9 mouse cellular contexts compared by ENCODE assay signal in the genomic region with DNA sequence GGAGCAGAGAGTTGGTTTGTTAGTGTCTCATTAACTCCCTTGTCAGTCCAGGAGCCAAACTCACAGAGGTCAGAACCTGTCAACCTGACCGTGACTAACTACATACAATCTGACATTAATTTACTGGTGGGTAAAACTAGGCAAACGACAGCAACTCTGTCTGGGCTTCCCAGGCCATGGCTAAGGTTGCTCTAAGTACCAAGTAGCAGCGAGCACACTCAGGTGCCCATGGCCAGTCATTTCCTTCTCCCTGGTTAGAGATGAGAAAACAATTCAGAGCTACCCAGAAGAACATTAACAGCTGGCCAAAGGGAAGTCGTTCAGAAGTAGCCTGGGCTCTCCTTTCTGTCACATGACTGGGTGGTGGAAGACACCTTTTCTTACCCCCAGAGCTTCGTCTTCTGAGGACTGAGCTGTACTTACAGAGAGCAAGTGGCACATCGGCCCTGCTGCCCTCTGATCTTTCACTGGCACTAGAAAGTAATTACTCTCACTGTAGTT. TPM values are rescaled to one million over a fixed set of nuclear protein-coding genes. Genes with fewer than 3 reads are reported as not detected.
A peak's percentile ranks its signal among the peaks of the same experiment; 100 is the strongest.
DNase-seq lines count a peak whose midpoint lies in the region; ATAC-seq and TF ChIP-seq lines count a peak whose summit lies in the region.
"Had no signal": no experiment of that assay in that cellular context is flagged by ENCODE, and none has a peak within 500 bp of the region (broad histone marks: within the 10 kb centered on the region; RNA-seq: fewer than 3 reads in every experiment).

No protein-coding gene starts in this region.

- WGBS in heart, embryonic 14.5 days: 25% methylated on average over 6 of the region's 6 CpGs
- 26% methylated on average over 6 of the region's 6 CpGs for WGBS in embryonic facial prominence, embryonic 15.5 days
- 7% methylated on average over 6 of the region's 6 CpGs for WGBS in kidney, embryonic 14.5 days
- 52% methylated on average over 6 of the region's 6 CpGs for WGBS in midbrain, postnatal 0 days

- peak overlapping the region; percentile 97 for H3K4me2 ChIP-seq in heart, embryonic 14.5 days (ENCODE audit: low read length)
- H3K4me2 ChIP-seq in embryonic facial prominence, embryonic 15.5 days (replicated peaks): peak overlapping the region; percentile 73
- peak overlapping the region; percentile 73 for H3K4me2 ChIP-seq in kidney, embryonic 14.5 days (replicated peaks; ENCODE audit: low read depth, low read length)
- peak overlapping the region; percentile 74 for H3K4me2 ChIP-seq in midbrain, postnatal 0 days (ENCODE audit: low read depth, low read length, poor library complexity, severe bottlenecking)

- no peaks in the 10 kb centered on the region for H3K9me3 ChIP-seq in heart, embryonic 14.5 days (ENCODE audit: control insufficient read depth, low read length)
- no peaks in the 10 kb centered on the region for H3K9me3 ChIP-seq in embryonic facial prominence, embryonic 15.5 days (replicated peaks)
- no peaks in the 10 kb centered on the region for H3K9me3 ChIP-seq in kidney, embryonic 14.5 days (ENCODE audit: control insufficient read depth, low read length)
- no peaks in the 10 kb centered on the region for H3K9me3 ChIP-seq in midbrain, postnatal 0 days (ENCODE audit: low read length)

- H3K27ac ChIP-seq in heart, embryonic 14.5 days (replicated peaks in 1 of 2; ENCODE audit: control insufficient read depth in 1 of 2, insufficient read depth in 1 of 2, low read depth in 2 of 2, low read length in 2 of 2): peak overlapping the region; percentile 12 to 99; a peak in 1 of 4 replicates
- H3K27ac ChIP-seq in embryonic facial prominence, embryonic 15.5 days (replicated peaks): no peak overlapping the region
- no peak overlapping the region for H3K27ac ChIP-seq in kidney, embryonic 14.5 days (ENCODE audit: low read depth, low read length)
- H3K27ac ChIP-seq in midbrain, postnatal 0 days (ENCODE audit: low read depth, low read length): no peak overlapping the region

- ATAC-seq in heart, embryonic 14.5 days (ENCODE audit: insufficient number of reproducible peaks, insufficient read depth, low FRiP score, low read depth): no peak
- no peak for ATAC-seq in embryonic facial prominence, embryonic 15.5 days (ENCODE audit: insufficient number of reproducible peaks, low FRiP score, low TSS enrichment, low read depth)
- no peak for ATAC-seq in kidney, embryonic 14.5 days (ENCODE audit: low FRiP score, low TSS enrichment)
- ATAC-seq in midbrain, postnatal 0 days (ENCODE audit: low FRiP score): no peak
- ATAC-seq: inflammation-experienced regulatory T-cells, adult 6 months had no signal

- no peaks in the 10 kb centered on the region for H3K27me3 ChIP-seq in heart, embryonic 14.5 days (ENCODE audit: control insufficient read depth, insufficient read depth, low read length)
- no peaks in the 10 kb centered on the region for H3K27me3 ChIP-seq in embryonic facial prominence, embryonic 15.5 days
- H3K27me3 ChIP-seq in kidney, embryonic 14.5 days (ENCODE audit: control insufficient read depth, insufficient read depth, low read length): no peaks in the 10 kb centered on the region
- H3K27me3 ChIP-seq in midbrain, postnatal 0 days (ENCODE audit: insufficient read depth, low read length): no peaks in the 10 kb centered on the region

- peak overlapping the region; percentile 99 for H3K9ac ChIP-seq in heart, embryonic 14.5 days (ENCODE audit: low read length)
- H3K9ac ChIP-seq in embryonic facial prominence, embryonic 15.5 days: 0 out of 2 replicates have a peak overlapping the region, but pooled peaks have one; percentile 47
- H3K9ac ChIP-seq in kidney, embryonic 14.5 days (ENCODE audit: low read depth, low read length): peak overlapping the region; percentile 90
- H3K9ac ChIP-seq in midbrain, postnatal 0 days (replicated peaks; ENCODE audit: low read length, poor library complexity, severe bottlenecking): peak overlapping the region; percentile 48; the same call in 1 of the 2 replicates

- no peak for DNase-seq in heart, postnatal 25 days (ENCODE audit: low spot score)
- no peak for DNase-seq in midbrain, postnatal 0 days (ENCODE audit: low spot score)
- no peak for DNase-seq in left cerebral cortex, postnatal 4 days
- DNase-seq in cerebellum, postnatal 4 days (ENCODE audit: low spot score in 2 of 2): no peak
- DNase-seq in right cerebral cortex, postnatal 36 days (ENCODE audit: low spot score in 2 of 2): no peak

- intact Hi-C loops in heart, postnatal 25 days (cut with DNase I): no loop called here
- intact Hi-C loops in left cerebral cortex, postnatal 4 days (cut with DNase I): no loop called here

- H3K4me1 ChIP-seq in heart, embryonic 14.5 days (ENCODE audit: control insufficient read depth in 2 of 2, insufficient read depth in 2 of 2, low read length in 2 of 2): peaks cover 28 to 68% of the 10 kb centered on the region in 2 experiments
- peaks cover 59% of the 10 kb centered on the region for H3K4me1 ChIP-seq in embryonic facial prominence, embryonic 15.5 days
- H3K4me1 ChIP-seq in kidney, embryonic 14.5 days (ENCODE audit: control insufficient read depth, insufficient read depth, low read length): peaks cover 44% of the 10 kb centered on the region
- H3K4me1 ChIP-seq in midbrain, postnatal 0 days (ENCODE audit: insufficient read depth, low read length): peaks cover 29% of the 10 kb centered on the region

- H3K36me3 ChIP-seq in heart, embryonic 14.5 days (ENCODE audit: control insufficient read depth, insufficient read depth, low read length): no peaks in the 10 kb centered on the region
- H3K36me3 ChIP-seq in embryonic facial prominence, embryonic 15.5 days: 0 out of 2 replicates have a peak, but pooled peaks cover 7% of the 10 kb centered on the region
- H3K36me3 ChIP-seq in kidney, embryonic 14.5 days (ENCODE audit: control insufficient read depth, insufficient read depth, low read length): no peaks in the 10 kb centered on the region
- no peaks in the 10 kb centered on the region for H3K36me3 ChIP-seq in midbrain, postnatal 0 days (ENCODE audit: insufficient read depth, low read length)

- peak overlapping the region; percentile 80 to 96 for H3K4me3 ChIP-seq in heart, embryonic 14.5 days (ENCODE audit: control insufficient read depth in 1 of 2, insufficient read depth in 1 of 2, low read depth in 1 of 2, low read length in 2 of 2)
- H3K4me3 ChIP-seq in embryonic facial prominence, embryonic 15.5 days (replicated peaks): peak overlapping the region; percentile 94
- H3K4me3 ChIP-seq in kidney, embryonic 14.5 days (ENCODE audit: low read length): peak overlapping the region; percentile 87
- H3K4me3 ChIP-seq in midbrain, postnatal 0 days (ENCODE audit: low read depth, low read length): peak overlapping the region; percentile 91

- TF ChIP-seq CTCF in midbrain, postnatal 0 days (IDR thresholded peaks at IDR 0.05): no peak

RNA-seq across cellular contexts. Expression of a gene that starts 2.5 kb away (rescaled TPM):
- 17.5 and 18.2 TPM in 2 replicates for polyA plus RNA-seq in heart, embryonic 14.5 days (2014; fragmentation: Nextera tagmentation; extraction: Ambion mirVana)
- 10 to 100 TPM; 23.6 to 26.4 TPM for total RNA-seq in heart, postnatal 25 days (2021)
- polyA plus RNA-seq in embryonic facial prominence, embryonic 15.5 days (2015; fragmentation: Nextera tagmentation; extraction: Ambion mirVana): 27.0 and 28.0 TPM in 2 replicates
- 11.9 and 13.0 TPM in 2 replicates for polyA plus RNA-seq in kidney, embryonic 14.5 days (2014; fragmentation: Nextera tagmentation; extraction: Ambion mirVana)
- total RNA-seq in midbrain, postnatal 0 days (2014; rRNA removed): 58.7 and 59.6 TPM in 2 replicates
- 16.8 and 17.7 TPM in 2 replicates for polyA plus RNA-seq in midbrain, postnatal 0 days (2015; fragmentation: Nextera tagmentation; extraction: Ambion mirVana)
- total RNA-seq in left cerebral cortex, postnatal 4 days (2021): 10 to 100 TPM; 31.2 to 32.0 TPM

RNA-seq across cellular contexts. Expression of a gene that starts 5.5 kb away (rescaled TPM):
- polyA plus RNA-seq in heart, embryonic 14.5 days (2014; fragmentation: Nextera tagmentation; extraction: Ambion mirVana): 25.3 and 26.2 TPM in 2 replicates
- 10 to 100 TPM; 27.2 to 31.8 TPM for total RNA-seq in heart, postnatal 25 days (2021)
- 36.4 and 39.1 TPM in 2 replicates for polyA plus RNA-seq in embryonic facial prominence, embryonic 15.5 days (2015; fragmentation: Nextera tagmentation; extraction: Ambion mirVana)
- polyA plus RNA-seq in kidney, embryonic 14.5 days (2014; fragmentation: Nextera tagmentation; extraction: Ambion mirVana): 20.3 and 31.6 TPM in 2 replicates
- 76.1 and 99.3 TPM in 2 replicates for total RNA-seq in midbrain, postnatal 0 days (2014; rRNA removed)
- polyA plus RNA-seq in midbrain, postnatal 0 days (2015; fragmentation: Nextera tagmentation; extraction: Ambion mirVana): 40.0 and 41.6 TPM in 2 replicates
- total RNA-seq in left cerebral cortex, postnatal 4 days (2021): 10 to 100 TPM; 62.4 to 62.9 TPM

RNA-seq across cellular contexts. Expression of a gene that starts 14.5 kb away (rescaled TPM):
- 233 and 237 TPM in 2 replicates for polyA plus RNA-seq in heart, embryonic 14.5 days (2014; fragmentation: Nextera tagmentation; extraction: Ambion mirVana)
- 100 to 1,000 TPM; 120 to 122 TPM for total RNA-seq in heart, postnatal 25 days (2021)
- 207 and 210 TPM in 2 replicates for polyA plus RNA-seq in embryonic facial prominence, embryonic 15.5 days (2015; fragmentation: Nextera tagmentation; extraction: Ambion mirVana)
- polyA plus RNA-seq in kidney, embryonic 14.5 days (2014; fragmentation: Nextera tagmentation; extraction: Ambion mirVana): 274 and 346 TPM in 2 replicates
- total RNA-seq in midbrain, postnatal 0 days (2014; rRNA removed): 161 and 180 TPM in 2 replicates
- polyA plus RNA-seq in midbrain, postnatal 0 days (2015; fragmentation: Nextera tagmentation; extraction: Ambion mirVana): 229 and 230 TPM in 2 replicates
- 100 to 1,000 TPM; 109 to 110 TPM for total RNA-seq in left cerebral cortex, postnatal 4 days (2021)

RNA-seq across cellular contexts. Expression of a gene that starts 26.2 kb away (rescaled TPM):
- 47.6 and 48.7 TPM in 2 replicates for polyA plus RNA-seq in heart, embryonic 14.5 days (2014; fragmentation: Nextera tagmentation; extraction: Ambion mirVana)
- total RNA-seq in heart, postnatal 25 days (2021): 10 to 100 TPM; 22.9 to 25.9 TPM
- polyA plus RNA-seq in embryonic facial prominence, embryonic 15.5 days (2015; fragmentation: Nextera tagmentation; extraction: Ambion mirVana): 67.3 and 78.6 TPM in 2 replicates
- 52.4 and 56.0 TPM in 2 replicates for polyA plus RNA-seq in kidney, embryonic 14.5 days (2014; fragmentation: Nextera tagmentation; extraction: Ambion mirVana)
- total RNA-seq in midbrain, postnatal 0 days (2014; rRNA removed): 56.9 and 72.5 TPM in 2 replicates
- 99.2 and 101 TPM in 2 replicates for polyA plus RNA-seq in midbrain, postnatal 0 days (2015; fragmentation: Nextera tagmentation; extraction: Ambion mirVana)
- total RNA-seq in left cerebral cortex, postnatal 4 days (2021): 10 to 100 TPM; 55.6 to 60.1 TPM

RNA-seq across cellular contexts. Expression of a gene that starts 26.4 kb away (rescaled TPM):
- 0.66 and 2.0 TPM in 2 replicates for polyA plus RNA-seq in heart, embryonic 14.5 days (2014; fragmentation: Nextera tagmentation; extraction: Ambion mirVana)
- total RNA-seq in heart, postnatal 25 days (2021): 1 to 10 TPM in 1 of 2 experiments, under 1 TPM in 1; 0.84 to 1.3 TPM
- 1.8 and 1.9 TPM in 2 replicates for polyA plus RNA-seq in embryonic facial prominence, embryonic 15.5 days (2015; fragmentation: Nextera tagmentation; extraction: Ambion mirVana)
- 1.6 and 2.7 TPM in 2 replicates for polyA plus RNA-seq in kidney, embryonic 14.5 days (2014; fragmentation: Nextera tagmentation; extraction: Ambion mirVana)
- total RNA-seq in midbrain, postnatal 0 days (2014; rRNA removed): 12.1 and 18.1 TPM in 2 replicates
- polyA plus RNA-seq in midbrain, postnatal 0 days (2015; fragmentation: Nextera tagmentation; extraction: Ambion mirVana): 2.2 and 2.8 TPM in 2 replicates
- 10 to 100 TPM; 13.5 to 17.2 TPM for total RNA-seq in left cerebral cortex, postnatal 4 days (2021)

Comparison
In these comparisons a context has a peak if more than half of its experiments do, and no peak if none do; other contexts are left out.
1. H3K27ac ChIP-seq: peak in heart, embryonic 14.5 days (2 of 2); none in embryonic facial prominence, embryonic 15.5 days (single experiment), kidney, embryonic 14.5 days (single experiment) and midbrain, postnatal 0 days (single experiment).
2. H3K9ac ChIP-seq: peak in every context shown above with its lines; median percentile 99 in heart, embryonic 14.5 days; 90 in kidney, embryonic 14.5 days; 48 in midbrain, postnatal 0 days; 47 in embryonic facial prominence, embryonic 15.5 days.
3. Peak in every context shown above with its lines, with median percentiles within 50 percentile points of each other: H3K4me2 ChIP-seq and H3K4me3 ChIP-seq.